Mouse (Mus musculus): ENCODE data around the gene Gm29609. TPM values are rescaled to one million over a fixed set of nuclear protein-coding genes. Genes with fewer than 3 reads are reported as not detected.

The Gm29609 gene
- polyA plus RNA-seq, 1 experiment from 2014 or later, result 1.4 TPM

DNA sequence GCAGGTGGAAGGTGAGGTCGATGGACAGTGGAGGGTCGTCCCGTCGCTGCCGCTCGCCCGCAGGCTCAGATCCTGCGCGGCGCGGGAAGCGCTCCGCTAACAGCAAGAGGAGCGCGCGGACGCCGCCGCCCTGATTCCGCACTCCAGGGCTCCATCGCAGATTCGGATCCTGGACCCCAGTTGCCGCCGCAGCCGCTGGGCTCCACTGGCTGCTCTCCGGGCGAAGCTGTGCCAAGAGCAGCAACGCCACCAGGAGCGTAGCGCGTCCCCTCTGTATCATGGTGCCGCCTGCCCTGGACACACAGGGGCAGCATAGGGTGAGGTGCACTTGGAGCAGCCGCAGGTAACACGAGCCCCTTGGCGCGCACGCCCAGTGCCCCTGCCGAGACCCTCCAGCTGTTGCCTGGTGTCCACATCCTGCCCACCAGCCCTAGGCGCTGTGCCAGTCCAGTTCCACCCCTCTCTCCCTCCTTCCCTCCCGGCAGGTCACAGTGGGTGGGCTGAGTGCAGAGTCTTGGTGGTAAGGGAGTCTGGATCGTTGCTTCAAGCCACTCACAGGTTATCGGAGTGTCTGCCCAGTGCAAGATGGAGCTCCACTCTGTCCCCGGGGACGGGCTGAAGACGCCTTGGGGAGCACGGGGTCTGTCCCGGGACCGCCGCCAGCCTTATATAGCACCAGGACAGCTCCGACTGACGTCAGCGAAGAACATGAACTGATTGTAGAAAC is 41.3 kb downstream of the Gm29609 start, which contains the start of gene Ucn:
Ucn (minus strand) TSS at position 589 of the 727 bp plus-strand sequence.
- Histone ChIP-seq H3K4me1 (replicated peaks; ENCODE audit: control insufficient read depth, insufficient read depth, low read length) (peaks cover 10% of the 10 kb centered on the region), H3K4me3 (ENCODE audit: low read depth, low read length) (peak within 1 kb of the TSS; percentile 31), H3K9ac (ENCODE audit: low read depth, low read length) (no peak within 1 kb of the TSS), H3K36me3 (ENCODE audit: control insufficient read depth, insufficient read depth, low read length) (no peaks in the 10 kb centered on the region), H3K9me3 (ENCODE audit: control insufficient read depth, low read length) (no peaks in the 10 kb centered on the region), H3K27ac (ENCODE audit: low read depth, low read length) (no peak within 1 kb of the TSS), H3K4me2 (replicated peaks; ENCODE audit: low read depth, low read length) (peak within 1 kb of the TSS; percentile 33), H3K27me3 (ENCODE audit: control insufficient read depth, insufficient read depth, low read length) (peaks cover 46% of the 10 kb centered on the region)
- WGBS, result 2% methylated on average over 51 of the region's 52 CpGs
- ATAC-seq (ENCODE audit: low FRiP score) (no peak), DNase-seq (ENCODE audit: low spot score) (peak; percentile 36)

DNA sequence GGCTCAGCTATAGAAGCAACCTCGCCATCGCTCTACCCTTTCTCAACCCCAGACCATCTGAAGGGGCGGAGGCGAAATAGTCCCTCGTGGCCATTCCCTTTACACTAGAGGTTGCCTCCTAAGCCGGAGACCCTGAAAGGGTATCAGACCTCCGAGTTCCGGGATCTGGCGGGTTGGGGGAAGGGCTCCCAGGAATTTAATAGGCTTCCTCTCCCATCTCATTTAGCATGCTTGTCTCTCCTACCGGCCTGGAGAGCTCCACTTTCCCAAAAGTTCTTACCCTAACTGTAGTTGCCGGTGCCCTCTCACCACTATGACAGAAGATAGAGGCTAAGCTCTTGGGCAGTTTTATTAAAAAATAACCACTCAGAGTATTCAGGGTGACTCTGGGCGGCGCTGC is 42.1 kb downstream of the Gm29609 start:
- Histone ChIP-seq H3K36me3 (ENCODE audit: control insufficient read depth, insufficient read depth, low read length) (no peaks in the 10 kb centered on the region), H3K27me3 (ENCODE audit: control insufficient read depth, insufficient read depth, low read length) (peaks cover 46% of the 10 kb centered on the region), H3K4me2 (replicated peaks; ENCODE audit: low read depth, low read length) (peak overlapping the region; percentile 33), H3K9ac (ENCODE audit: low read depth, low read length) (no peak overlapping the region), H3K4me1 (replicated peaks; ENCODE audit: control insufficient read depth, insufficient read depth, low read length) (peaks cover 10% of the 10 kb centered on the region), H3K9me3 (ENCODE audit: control insufficient read depth, low read length) (no peaks in the 10 kb centered on the region), H3K4me3 (ENCODE audit: low read depth, low read length) (peak overlapping the region; percentile 31), H3K27ac (ENCODE audit: low read depth, low read length) (no peak overlapping the region)
- ATAC-seq (ENCODE audit: low FRiP score) (no peak), DNase-seq (ENCODE audit: low spot score) (peak; percentile 34)
- WGBS, result under 1% methylated on average over 13 of the region's 13 CpGs

DNA sequence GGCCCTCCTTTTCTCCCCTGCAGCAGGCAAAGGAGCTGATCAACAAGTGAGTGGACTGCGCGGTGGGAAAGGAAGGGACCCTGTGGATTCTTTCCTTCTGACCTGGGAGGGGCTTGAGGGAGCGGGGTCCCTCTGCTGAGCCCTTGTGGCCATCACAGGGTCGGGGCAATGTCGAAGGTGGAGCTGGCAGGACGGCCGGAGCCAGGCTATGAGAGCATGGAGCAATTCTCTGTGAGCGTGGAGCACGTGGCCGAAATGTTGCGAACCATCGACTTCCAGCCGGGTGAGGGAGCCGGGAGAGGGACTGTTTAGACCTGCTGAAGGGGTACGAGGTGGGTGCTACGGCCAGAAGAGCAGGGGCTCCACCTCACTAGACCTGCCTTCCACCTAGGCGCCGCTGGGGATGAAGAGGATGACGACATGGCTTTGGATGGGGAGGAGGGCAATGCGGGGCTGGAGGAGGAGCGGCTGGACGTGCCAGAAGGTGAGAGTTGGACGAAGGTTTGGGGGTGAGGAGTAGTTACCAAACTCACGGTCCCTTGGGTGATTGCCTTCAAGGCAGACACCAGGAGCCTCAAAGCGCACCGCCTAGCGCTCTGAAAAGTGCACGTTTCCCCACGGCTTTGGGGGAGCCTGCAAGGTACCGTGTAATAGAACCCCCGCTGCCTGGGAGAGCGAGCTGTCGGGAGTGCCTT is 42.8 kb downstream of the Gm29609 start:
- Histone ChIP-seq H3K4me3 (ENCODE audit: low read depth, low read length) (no peak overlapping the region; the same call in 1 of the 2 replicates), H3K4me1 (replicated peaks; ENCODE audit: control insufficient read depth, insufficient read depth, low read length) (peaks cover 10% of the 10 kb centered on the region), H3K36me3 (ENCODE audit: control insufficient read depth, insufficient read depth, low read length) (no peaks in the 10 kb centered on the region), H3K27ac (ENCODE audit: low read depth, low read length) (no peak overlapping the region), H3K9me3 (ENCODE audit: control insufficient read depth, low read length) (no peaks in the 10 kb centered on the region), H3K9ac (ENCODE audit: low read depth, low read length) (no peak overlapping the region), H3K4me2 (replicated peaks; ENCODE audit: low read depth, low read length) (peak overlapping the region; percentile 23), H3K27me3 (ENCODE audit: control insufficient read depth, insufficient read depth, low read length) (peaks cover 46% of the 10 kb centered on the region)
- peak; percentile 34 for DNase-seq (ENCODE audit: low spot score)
- ATAC-seq (ENCODE audit: low FRiP score), result no peak
- under 1% methylated on average over 33 of the region's 33 CpGs for WGBS

DNA sequence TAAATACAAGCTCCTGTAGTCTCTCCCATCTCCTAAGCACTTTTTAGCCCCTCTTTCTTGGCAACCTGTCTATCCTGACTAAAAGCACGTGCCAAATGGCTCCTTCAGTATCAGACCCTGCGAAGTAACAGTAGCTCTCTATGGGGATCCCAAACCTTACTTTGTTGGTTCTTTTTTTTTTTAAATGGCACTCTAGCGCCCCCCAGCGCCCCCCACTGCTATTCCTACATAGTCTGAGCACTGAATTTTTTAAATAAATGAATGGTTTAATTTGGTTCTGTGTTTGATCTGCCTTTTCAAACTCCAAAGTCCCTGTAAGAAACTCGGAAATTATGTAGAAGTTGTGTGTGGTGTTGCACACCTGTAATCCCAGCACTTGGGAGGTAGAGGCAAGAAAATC is 53.7 kb downstream of the Gm29609 start:
- H3K4me3 ChIP-seq (ENCODE audit: low read depth, low read length), result no peak overlapping the region
- no peak overlapping the region for H3K4me2 ChIP-seq (replicated peaks; ENCODE audit: low read depth, low read length)
- no peak overlapping the region for H3K9ac ChIP-seq (ENCODE audit: low read depth, low read length)
- H3K4me1 ChIP-seq (replicated peaks; ENCODE audit: control insufficient read depth, insufficient read depth, low read length), result no peaks in the 10 kb centered on the region
- H3K36me3 ChIP-seq (ENCODE audit: control insufficient read depth, insufficient read depth, low read length), result no peaks in the 10 kb centered on the region
- H3K27ac ChIP-seq (ENCODE audit: low read depth, low read length), result no peak overlapping the region
- H3K9me3 ChIP-seq (ENCODE audit: control insufficient read depth, low read length), result no peaks in the 10 kb centered on the region
- WGBS, result 40% methylated on average over 5 of the region's 5 CpGs
- DNase-seq (ENCODE audit: low spot score) (no peak), ATAC-seq (ENCODE audit: low FRiP score) (no peak)
- no peaks in the 10 kb centered on the region for H3K27me3 ChIP-seq (ENCODE audit: control insufficient read depth, insufficient read depth, low read length)

DNA sequence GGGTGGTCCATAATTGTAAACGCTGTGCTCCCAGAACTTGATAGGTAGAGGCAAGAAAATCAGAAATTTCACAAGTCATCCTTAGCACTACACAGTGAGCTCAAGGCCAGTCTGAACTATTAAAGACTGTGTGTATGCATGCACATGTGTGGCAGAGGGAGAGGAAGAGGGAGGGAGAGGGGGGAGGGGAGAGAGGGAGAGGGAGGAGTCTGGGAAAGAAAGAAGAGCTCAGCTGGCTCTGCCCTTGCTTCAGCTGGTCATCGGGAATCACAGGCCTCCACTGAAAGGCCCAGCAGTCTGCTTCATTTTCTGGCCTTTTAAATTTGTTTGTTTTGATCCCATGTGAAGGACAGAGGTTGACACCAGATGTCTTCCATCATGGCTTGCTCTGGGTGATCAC is 56.2 kb downstream of the Gm29609 start:
- DNase-seq (ENCODE audit: low spot score) (no peak), ATAC-seq (ENCODE audit: low FRiP score) (no peak)
- H3K9me3 ChIP-seq (ENCODE audit: control insufficient read depth, low read length), result no peaks in the 10 kb centered on the region
- no peak overlapping the region for H3K9ac ChIP-seq (ENCODE audit: low read depth, low read length)
- 50% methylated on average over 2 of the region's 2 CpGs for WGBS
- H3K27me3 ChIP-seq (ENCODE audit: control insufficient read depth, insufficient read depth, low read length), result no peaks in the 10 kb centered on the region
- H3K4me1 ChIP-seq (replicated peaks; ENCODE audit: control insufficient read depth, insufficient read depth, low read length), result no peaks in the 10 kb centered on the region
- no peak overlapping the region for H3K4me3 ChIP-seq (ENCODE audit: low read depth, low read length)
- H3K4me2 ChIP-seq (replicated peaks; ENCODE audit: low read depth, low read length), result no peak overlapping the region
- no peak overlapping the region for H3K27ac ChIP-seq (ENCODE audit: low read depth, low read length)
- no peaks in the 10 kb centered on the region for H3K36me3 ChIP-seq (ENCODE audit: control insufficient read depth, insufficient read depth, low read length)

DNA sequence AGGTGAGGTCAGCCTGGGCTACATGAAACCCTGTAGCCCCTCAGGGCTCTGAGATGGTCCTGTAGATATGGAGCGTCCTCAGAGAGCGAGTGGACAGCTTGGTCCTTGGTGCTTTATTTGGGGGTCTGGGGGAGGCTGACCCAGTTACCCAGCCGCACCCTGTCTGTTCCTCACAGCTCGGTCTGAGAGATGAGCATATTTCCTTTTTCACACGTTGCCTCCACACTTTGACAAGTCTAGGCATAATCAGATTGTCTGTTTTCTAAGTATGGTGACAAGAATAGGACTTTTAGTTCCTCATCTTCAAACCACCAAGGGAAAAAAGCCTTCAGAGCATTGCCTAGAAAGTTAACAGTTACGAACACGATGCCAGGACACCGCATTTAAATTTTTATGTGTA is 58.6 kb downstream of the Gm29609 start:
- no peaks in the 10 kb centered on the region for H3K36me3 ChIP-seq (ENCODE audit: control insufficient read depth, insufficient read depth, low read length)
- H3K4me3 ChIP-seq (ENCODE audit: low read depth, low read length), result no peak overlapping the region
- no peaks in the 10 kb centered on the region for H3K27me3 ChIP-seq (ENCODE audit: control insufficient read depth, insufficient read depth, low read length)
- ATAC-seq (ENCODE audit: low FRiP score) (no peak), DNase-seq (ENCODE audit: low spot score) (no peak)
- WGBS, result 88% methylated on average over 8 of the region's 8 CpGs
- H3K9me3 ChIP-seq (ENCODE audit: control insufficient read depth, low read length), result no peaks in the 10 kb centered on the region
- H3K4me2 ChIP-seq (replicated peaks; ENCODE audit: low read depth, low read length), result no peak overlapping the region
- no peak overlapping the region for H3K9ac ChIP-seq (ENCODE audit: low read depth, low read length)
- no peak overlapping the region for H3K27ac ChIP-seq (ENCODE audit: low read depth, low read length)
- no peaks in the 10 kb centered on the region for H3K4me1 ChIP-seq (replicated peaks; ENCODE audit: control insufficient read depth, insufficient read depth, low read length)

DNA sequence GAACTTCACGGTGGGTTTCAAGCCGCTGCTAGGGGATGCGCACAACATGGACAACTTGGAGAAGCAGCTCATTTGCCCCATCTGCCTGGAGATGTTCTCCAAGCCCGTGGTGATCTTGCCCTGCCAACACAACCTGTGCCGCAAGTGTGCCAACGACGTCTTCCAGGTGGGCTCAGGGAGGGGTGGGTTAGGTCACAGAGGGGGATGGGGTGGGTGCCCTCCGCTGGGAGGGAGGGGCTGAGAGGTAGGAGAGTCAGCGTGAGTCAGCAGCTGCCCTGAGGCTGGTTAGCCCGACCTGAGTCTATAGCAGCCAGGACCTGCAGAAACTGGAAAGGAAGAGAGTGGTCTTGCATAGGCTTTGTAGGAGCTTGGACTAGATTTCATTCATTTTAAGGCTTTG is 62.8 kb downstream of the Gm29609 start:
- Histone ChIP-seq H3K36me3 (ENCODE audit: control insufficient read depth, insufficient read depth, low read length) (no peaks in the 10 kb centered on the region), H3K9me3 (ENCODE audit: control insufficient read depth, low read length) (no peaks in the 10 kb centered on the region), H3K27ac (ENCODE audit: low read depth, low read length) (no peak overlapping the region), H3K4me2 (replicated peaks; ENCODE audit: low read depth, low read length) (no peak overlapping the region), H3K4me1 (replicated peaks; ENCODE audit: control insufficient read depth, insufficient read depth, low read length) (no peaks in the 10 kb centered on the region), H3K9ac (ENCODE audit: low read depth, low read length) (no peak overlapping the region), H3K27me3 (ENCODE audit: control insufficient read depth, insufficient read depth, low read length) (no peaks in the 10 kb centered on the region), H3K4me3 (ENCODE audit: low read depth, low read length) (no peak overlapping the region)
- WGBS, result 26% methylated on average over 10 of the region's 10 CpGs
- ATAC-seq (ENCODE audit: low FRiP score), result no peak
- DNase-seq (ENCODE audit: low spot score), result no peak

DNA sequence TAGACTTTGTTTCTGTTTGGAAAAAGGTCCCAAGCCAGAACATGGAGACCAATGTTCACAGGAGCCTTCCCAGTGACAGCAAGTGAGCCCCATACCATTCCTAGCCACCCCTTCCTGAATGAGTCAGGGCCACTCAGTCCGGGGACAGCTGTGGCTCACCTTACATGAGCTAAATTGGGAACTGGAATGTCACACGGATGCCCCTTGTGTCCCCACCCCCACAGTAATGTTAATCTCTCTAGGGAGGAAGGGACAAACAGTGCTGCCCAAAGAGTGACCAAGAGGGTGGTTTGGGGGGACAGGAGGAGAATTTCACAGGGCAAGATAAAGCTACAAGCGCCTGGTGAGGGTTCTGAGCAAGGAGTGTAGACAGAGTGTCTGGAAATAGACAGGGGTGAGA is 63.4 kb downstream of the Gm29609 start, which contains the start of gene Trim54:
Trim54 (plus strand) TSS at position 359 of the 400 bp plus-strand sequence.
- Histone ChIP-seq H3K27me3 (ENCODE audit: control insufficient read depth, insufficient read depth, low read length) (no peaks in the 10 kb centered on the region), H3K27ac (ENCODE audit: low read depth, low read length) (no peak within 1 kb of the TSS), H3K36me3 (ENCODE audit: control insufficient read depth, insufficient read depth, low read length) (no peaks in the 10 kb centered on the region), H3K4me1 (replicated peaks; ENCODE audit: control insufficient read depth, insufficient read depth, low read length) (no peaks in the 10 kb centered on the region), H3K4me3 (ENCODE audit: low read depth, low read length) (no peak within 1 kb of the TSS), H3K9me3 (ENCODE audit: control insufficient read depth, low read length) (no peaks in the 10 kb centered on the region), H3K4me2 (replicated peaks; ENCODE audit: low read depth, low read length) (no peak within 1 kb of the TSS), H3K9ac (ENCODE audit: low read depth, low read length) (no peak within 1 kb of the TSS)
- 44% methylated on average over 3 of the region's 3 CpGs for WGBS
- DNase-seq (ENCODE audit: low spot score) (no peak), ATAC-seq (ENCODE audit: low FRiP score) (no peak)

DNA sequence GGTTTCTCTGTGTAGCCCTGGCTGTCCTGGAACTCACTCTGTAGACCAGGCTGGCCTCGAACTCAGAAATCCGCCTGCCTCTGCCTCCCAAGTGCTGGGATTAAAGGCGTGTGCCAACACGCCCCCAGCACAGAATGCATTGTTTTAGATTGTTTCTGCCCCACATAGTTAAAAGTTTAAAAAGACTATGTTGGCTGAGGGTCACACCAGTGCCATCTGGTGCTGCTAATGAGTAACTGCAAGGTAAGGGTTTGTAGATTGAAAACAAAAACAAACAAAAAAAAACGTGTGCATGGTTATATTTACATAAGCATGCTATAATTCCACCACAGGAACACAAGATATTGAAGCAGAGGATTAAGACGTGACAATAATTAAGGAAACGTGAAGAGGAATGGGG is 68.9 kb downstream of the Gm29609 start:
- Histone ChIP-seq H3K9ac (ENCODE audit: low read depth, low read length) (no peak overlapping the region), H3K4me2 (replicated peaks; ENCODE audit: low read depth, low read length) (no peak overlapping the region), H3K9me3 (ENCODE audit: control insufficient read depth, low read length) (no peaks in the 10 kb centered on the region), H3K27me3 (ENCODE audit: control insufficient read depth, insufficient read depth, low read length) (no peaks in the 10 kb centered on the region), H3K4me1 (replicated peaks; ENCODE audit: control insufficient read depth, insufficient read depth, low read length) (no peaks in the 10 kb centered on the region), H3K4me3 (ENCODE audit: low read depth, low read length) (no peak overlapping the region), H3K27ac (ENCODE audit: low read depth, low read length) (no peak overlapping the region), H3K36me3 (ENCODE audit: control insufficient read depth, insufficient read depth, low read length) (no peaks in the 10 kb centered on the region)
- DNase-seq (ENCODE audit: low spot score), result no peak
- WGBS, result 42% methylated on average over 7 of the region's 7 CpGs
- ATAC-seq (ENCODE audit: low FRiP score), result no peak

Data from hindbrain, embryonic 11.5 days (tissue).